Mouse (Mus musculus): Measurements from ENCODE around the gene Defb43.
A peak's percentile ranks its signal among the peaks of the same experiment; 100 is the strongest.

Defb43 gene

DNA sequence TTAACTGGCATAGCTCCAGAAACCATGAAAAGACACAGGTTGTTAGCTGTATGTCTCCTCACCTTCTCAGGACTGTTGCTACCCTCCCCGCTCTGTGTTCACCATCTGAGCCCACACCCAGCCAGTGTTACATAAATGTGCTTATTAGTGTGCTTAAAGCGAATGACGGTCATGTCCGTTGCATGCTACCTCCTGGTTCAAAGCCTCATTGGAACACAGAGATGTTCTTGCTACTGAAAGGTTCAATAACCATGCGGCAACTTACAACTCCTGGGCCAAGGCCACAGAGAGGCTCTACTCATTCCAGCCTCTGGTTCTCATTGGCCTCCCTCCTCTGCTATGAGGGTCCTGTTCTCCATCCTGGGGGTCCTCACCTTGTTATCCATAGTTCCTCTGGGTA, at the start of gene Defb43:
Defb43 (plus strand) TSS at position 301 of the 400 bp plus-strand sequence.
- no peak for DNase-seq (ENCODE audit: low spot score)

- no peak for DNase-seq (ENCODE audit: low spot score)
Observed at GRCm38 (mm10) chr14:62963632-62964031, 47.9 kb upstream of the Defb43 start.

DNA sequence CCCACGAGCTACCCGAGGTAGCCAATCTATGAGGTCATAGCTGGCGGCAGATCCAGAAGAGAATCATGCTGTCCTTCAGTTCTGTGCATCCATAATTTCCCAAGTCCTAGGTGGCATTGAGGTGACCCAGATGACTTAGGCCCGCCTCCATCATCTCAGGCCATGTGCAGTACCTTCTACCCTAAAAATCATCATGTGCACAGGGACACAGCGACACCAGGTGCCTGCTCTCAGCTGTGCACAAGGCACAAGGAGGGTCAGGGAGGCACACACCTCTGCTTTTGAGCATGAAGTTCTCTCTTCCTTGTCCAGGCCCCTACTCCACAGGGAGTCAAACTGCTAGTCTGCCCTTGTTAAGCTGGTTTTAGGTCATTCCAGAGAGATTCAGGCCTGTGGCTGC, 46.2 kb upstream of the Defb43 start:
- DNase-seq (ENCODE audit: low spot score): no peak

- no peak for DNase-seq (ENCODE audit: low spot score)
Observed at GRCm38 (mm10) chr14:62965811-62966520, 45.6 kb upstream of the Defb43 start.

GRCm38 (mm10) chr14:62975046-62975445, 36.5 kb upstream of the Defb43 start:
- no peak for DNase-seq (ENCODE audit: low spot score)

GRCm38 (mm10) chr14:62979815-62980214, 31.8 kb upstream of the Defb43 start:
- DNase-seq (ENCODE audit: low spot score): no peak

DNA sequence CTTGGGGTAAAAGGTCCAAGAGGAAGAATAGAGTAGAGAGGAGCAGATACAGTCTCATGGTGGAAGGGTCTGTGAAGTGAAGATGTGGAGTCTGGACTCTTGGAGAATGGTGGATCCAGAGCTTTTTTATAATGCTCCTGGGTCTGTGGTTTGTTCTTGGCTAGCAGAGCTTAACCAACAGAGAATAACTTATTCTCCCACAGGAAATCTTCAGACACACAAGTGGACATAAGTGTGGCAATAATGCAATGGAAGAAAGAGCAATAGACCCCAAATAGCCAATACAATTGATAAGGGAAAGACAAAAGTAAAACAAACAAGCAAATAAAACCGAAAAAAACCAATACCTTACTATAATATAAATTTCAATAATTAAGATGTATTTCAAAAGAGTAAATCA, 27.2 kb upstream of the Defb43 start, which contains the start of gene Defb48:
Defb48 (minus strand) TSS at position 101 of the 400 bp plus-strand sequence.
- DNase-seq (ENCODE audit: low spot score): no peak

- no peak for DNase-seq (ENCODE audit: low spot score)
Observed at GRCm38 (mm10) chr14:62991271-62991670, 20.3 kb upstream of the Defb43 start.

DNA sequence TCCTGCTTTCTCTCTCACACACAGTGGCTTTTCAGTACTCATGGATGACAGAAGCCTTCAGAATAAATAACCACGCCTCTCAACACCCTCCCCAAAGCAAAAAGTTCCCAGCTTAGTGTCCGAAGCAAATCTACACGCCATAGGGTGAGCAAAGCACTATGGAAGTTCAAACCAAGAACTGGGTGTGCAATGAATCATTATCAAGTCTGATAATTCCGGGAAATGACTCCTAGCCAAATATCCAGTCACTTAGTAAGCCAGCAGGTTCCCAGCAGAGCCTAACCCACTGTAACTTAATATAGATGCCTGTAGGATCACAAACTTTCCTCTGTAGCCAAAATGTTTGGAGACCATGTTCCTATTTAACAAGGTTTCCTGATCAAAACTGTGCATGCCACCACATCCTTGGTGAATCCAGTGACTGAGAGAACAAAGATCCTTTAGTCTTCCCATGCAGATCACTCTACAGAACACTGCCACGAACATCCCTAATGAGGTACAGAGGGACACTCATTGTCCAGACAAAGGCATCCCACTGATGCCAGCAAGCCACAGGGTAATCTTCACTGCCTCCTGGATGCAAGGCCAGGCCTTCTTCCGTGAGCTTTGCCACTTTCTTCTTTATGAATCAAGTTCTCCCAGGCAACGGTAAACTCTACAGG, 19.6 kb upstream of the Defb43 start:
- DNase-seq (ENCODE audit: low spot score): no peak

- no peak for DNase-seq (ENCODE audit: low spot score)
Observed at GRCm38 (mm10) chr14:62997777-62998176, 13.8 kb upstream of the Defb43 start, which contains the start of gene Defb47. Gene Defb47 (plus strand): TSS chr14:62998077.

GRCm38 (mm10) chr14:62998977-62999376, 12.6 kb upstream of the Defb43 start:
- DNase-seq (ENCODE audit: low spot score): no peak

DNA sequence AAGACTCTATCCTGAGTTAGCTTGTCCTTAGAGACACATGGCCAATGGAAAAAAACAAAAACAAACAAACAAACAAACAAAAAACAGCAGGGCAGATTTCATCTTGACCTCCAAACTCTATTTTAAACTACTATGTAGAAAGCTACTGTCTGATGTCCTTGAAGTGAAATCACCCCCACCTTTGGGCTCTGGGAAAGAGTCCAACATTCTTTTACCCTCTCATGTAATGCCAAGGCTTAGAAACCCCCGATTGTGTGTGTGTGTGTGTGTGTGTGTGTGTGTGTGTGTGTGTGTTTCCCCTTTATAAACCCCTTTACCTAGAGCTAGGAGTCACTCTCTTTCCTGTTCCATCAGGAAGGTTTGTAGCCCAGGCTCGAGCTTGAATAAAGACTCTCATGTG, 9.0 kb upstream of the Defb43 start:
- DNase-seq (ENCODE audit: low spot score): no peak

GRCm38 (mm10) chr14:63013082-63013481, 1.5 kb downstream of the Defb43 start:
- DNase-seq (ENCODE audit: low spot score): no peak

DNA sequence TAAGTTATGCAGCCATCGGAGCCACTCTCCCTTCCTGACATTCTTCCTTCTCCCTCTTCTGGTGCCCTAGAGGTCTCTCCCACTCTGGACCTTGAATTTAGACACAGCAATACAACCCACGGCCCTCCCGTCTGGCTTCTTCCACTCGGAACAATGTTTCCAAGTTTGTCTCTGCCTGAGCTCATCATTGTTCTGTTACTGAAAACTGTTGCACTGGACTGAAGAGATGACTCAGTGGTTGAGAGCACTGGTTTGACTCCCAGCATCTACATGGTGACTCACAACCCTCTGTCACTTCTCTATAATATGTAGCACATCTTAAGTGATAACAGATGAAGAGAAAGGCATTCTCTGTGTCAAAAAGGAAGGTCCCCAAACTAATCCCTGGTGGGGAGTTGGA, 3.1 kb downstream of the Defb43 start:
- DNase-seq (ENCODE audit: low spot score): no peak

GRCm38 (mm10) chr14:63020524-63021156, 9.1 kb downstream of the Defb43 start:
- no peak for DNase-seq (ENCODE audit: low spot score)

- DNase-seq (ENCODE audit: low spot score): no peak
Observed at GRCm38 (mm10) chr14:63046691-63047090, 35.1 kb downstream of the Defb43 start, which contains the start of gene Defb42. Gene Defb42 (plus strand): TSS chr14:63046991.

GRCm38 (mm10) chr14:63049910-63050370, 38.4 kb downstream of the Defb43 start, which contains the start of gene Defb30:
Gene Defb30 (minus strand): TSS chr14:63049960.
- DNase-seq (ENCODE audit: low spot score): no peak

DNA sequence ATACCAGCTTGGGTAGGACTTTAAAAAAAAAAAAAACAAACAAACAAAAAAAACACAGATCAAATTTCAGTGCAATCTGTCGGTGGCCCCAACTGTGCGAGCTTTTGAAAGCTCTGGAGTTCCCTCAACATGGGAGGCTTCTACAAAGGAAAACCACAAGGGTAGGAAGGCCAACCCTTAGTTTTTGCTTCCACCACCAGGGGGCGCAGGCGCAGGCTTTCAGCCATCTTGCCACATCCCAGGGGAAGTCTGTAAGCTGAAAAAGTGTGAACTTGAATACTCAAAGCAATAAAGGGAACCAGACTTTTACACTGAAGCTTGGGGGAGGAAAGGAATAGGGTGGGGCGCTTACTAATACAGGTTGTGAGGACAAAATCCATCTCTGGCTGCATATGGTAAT, 39.2 kb downstream of the Defb43 start:
- DNase-seq (ENCODE audit: low spot score): no peak

GRCm38 (mm10) chr14:63054729-63055128, 43.2 kb downstream of the Defb43 start:
- peak; percentile 83 for DNase-seq (ENCODE audit: low spot score)

DNA sequence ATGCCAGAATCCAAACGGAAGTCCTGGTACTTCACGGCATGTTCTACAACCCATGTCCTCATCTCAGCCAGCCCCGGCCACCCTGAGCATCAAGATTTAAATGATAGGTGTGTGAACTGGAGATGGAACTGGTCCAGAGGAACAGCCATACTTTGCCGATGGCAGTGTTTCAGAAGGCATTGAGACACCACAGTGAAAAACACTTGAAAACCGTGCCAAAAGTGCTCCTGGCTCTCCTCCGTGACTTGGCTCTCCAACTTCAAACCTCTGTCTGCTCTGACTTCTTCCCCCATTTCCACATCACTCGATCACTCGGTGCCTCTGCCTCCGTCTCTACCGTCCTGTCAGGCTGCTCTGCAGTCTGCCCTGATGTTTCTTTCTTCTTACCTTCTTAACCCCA, 48.8 kb downstream of the Defb43 start:
- no peak for DNase-seq (ENCODE audit: low spot score)

DNA sequence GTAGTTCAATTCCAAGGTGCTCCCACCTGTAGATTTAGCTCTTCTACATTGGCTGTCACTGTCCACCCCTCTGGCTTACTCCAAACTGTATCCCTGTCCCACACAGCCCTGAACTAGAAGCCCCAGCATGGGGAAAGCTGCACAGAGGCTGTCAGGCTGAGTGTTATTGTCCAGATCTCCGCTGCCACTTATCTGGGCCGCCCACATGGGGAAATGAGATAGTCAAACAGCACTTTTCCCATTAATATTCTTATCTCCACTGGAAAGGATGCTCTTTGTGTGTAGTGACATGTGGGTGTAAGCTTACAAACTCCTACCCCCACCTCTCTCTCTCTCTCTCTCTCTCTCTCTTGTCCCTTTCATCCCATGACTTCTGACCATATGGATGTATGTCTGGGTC, 50.6 kb downstream of the Defb43 start:
- no peak for DNase-seq (ENCODE audit: low spot score)

GRCm38 (mm10) chr14:63065391-63065790, 53.8 kb downstream of the Defb43 start:
- no peak for DNase-seq (ENCODE audit: low spot score)
